Mouse (Mus musculus): Measurements from ENCODE around the gene Olfr411.

Olfr411 gene

GRCm38 (mm10) chr11:74352550-74352949, at the start of gene Olfr411:
Gene Olfr411, minus strand, starts transcription at chr11:74352650.
- DNase-seq (ENCODE audit: low read depth, low spot score), result no peak

- DNase-seq (ENCODE audit: low read depth, low spot score), result no peak
These were observed 49.7 kb upstream of the Olfr411 start for GRCm38 (mm10) chr11:74402126-74402525.

GRCm38 (mm10) chr11:74395583-74395982, 43.1 kb upstream of the Olfr411 start:
- DNase-seq (ENCODE audit: low read depth, low spot score), result no peak

- DNase-seq (ENCODE audit: low read depth, low spot score), result no peak
These were observed 41.0 kb upstream of the Olfr411 start for GRCm38 (mm10) chr11:74393489-74393888.

- no peak for DNase-seq (ENCODE audit: low read depth, low spot score)
These were observed 40.5 kb upstream of the Olfr411 start for GRCm38 (mm10) chr11:74392903-74393302.

- no peak for DNase-seq (ENCODE audit: low read depth, low spot score)
These were observed 39.4 kb upstream of the Olfr411 start for GRCm38 (mm10) chr11:74391899-74392298.

- DNase-seq (ENCODE audit: low read depth, low spot score), result no peak
These were observed 34.8 kb upstream of the Olfr411 start for GRCm38 (mm10) chr11:74387203-74387602.

- no peak for DNase-seq (ENCODE audit: low read depth, low spot score)
These were observed 33.2 kb upstream of the Olfr411 start for GRCm38 (mm10) chr11:74385674-74386073.

- DNase-seq (ENCODE audit: low read depth, low spot score), result no peak
These were observed 26.9 kb upstream of the Olfr411 start for GRCm38 (mm10) chr11:74379166-74379873.

GRCm38 (mm10) chr11:74376847-74377246, 24.4 kb upstream of the Olfr411 start:
- peak; percentile 75 for DNase-seq (ENCODE audit: low read depth, low spot score)

- peak; percentile 84 for DNase-seq (ENCODE audit: low read depth, low spot score)
These were observed 19.1 kb upstream of the Olfr411 start for GRCm38 (mm10) chr11:74371393-74372100.

- DNase-seq (ENCODE audit: low read depth, low spot score), result no peak
These were observed 9.3 kb upstream of the Olfr411 start, which contains the start of gene Olfr412 for GRCm38 (mm10) chr11:74361769-74362168. Gene Olfr412, plus strand, starts transcription at chr11:74362069.

- DNase-seq (ENCODE audit: low read depth, low spot score), result no peak
These were observed 14.5 kb downstream of the Olfr411 start, which contains the start of gene Olfr410 for GRCm38 (mm10) chr11:74337931-74338330. Gene Olfr410, minus strand, starts transcription at chr11:74338031.

GRCm38 (mm10) chr11:74328781-74329180, 23.7 kb downstream of the Olfr411 start:
- DNase-seq (ENCODE audit: low read depth, low spot score), result no peak

- DNase-seq (ENCODE audit: low read depth, low spot score), result no peak
These were observed 26.4 kb downstream of the Olfr411 start for GRCm38 (mm10) chr11:74326044-74326443.
